Mouse (Mus musculus) ES-E14 (cell line): Measurements from ENCODE around the gene Mblac2. TPM values are rescaled to one million over a fixed set of nuclear protein-coding genes. Genes with fewer than 3 reads are reported as not detected.

Source experiments
- DNase-seq: peaks from one replicate; pipeline ENCODE4 v3.0.0-alpha.2; 2013; ENCODE audit warnings: low read depth, low spot score
- H3K27ac ChIP-seq: 2 replicates; pipeline ENCODE4 v1.5.1; 2012; ENCODE audit warnings: low read depth, mild to moderate bottlenecking, low read length, moderate library complexity, mixed read lengths; ENCODE audit not compliant: poor library complexity, insufficient read depth, severe bottlenecking
- H3K36me3 ChIP-seq: 2 replicates; pipeline ENCODE4 v1.6.1; 2012; ENCODE audit warnings: mild to moderate bottlenecking, low read length, moderate library complexity, mixed read lengths; ENCODE audit not compliant: control insufficient read depth, poor library complexity, insufficient read depth, severe bottlenecking
- H3K4me1 ChIP-seq, 2 experiments: fragments of 150-350 bp in 1 of 2; sonication (generic) in 1 of 2; 2 replicates each; pipeline ENCODE4 v1.6.1; 2012; ENCODE audit warnings: low read length in 2 of 2, mild to moderate bottlenecking in 1 of 2, mixed read lengths in 1 of 2; ENCODE audit not compliant: control insufficient read depth in 2 of 2, insufficient read depth in 2 of 2, poor library complexity in 1 of 2
- H3K4me3 ChIP-seq, 2 experiments: fragments of 150-350 bp in 1 of 2; sonication (generic) in 1 of 2; 2 replicates each; pipeline ENCODE4 v1.5.1; 2012; ENCODE audit warnings: low read length in 2 of 2, low read depth in 1 of 2, mild to moderate bottlenecking in 1 of 2, mixed read lengths in 1 of 2; ENCODE audit not compliant: insufficient read depth in 1 of 2, poor library complexity in 1 of 2, severe bottlenecking in 1 of 2
- H3K9ac ChIP-seq: 2 replicates; pipeline ENCODE4 v1.6.1; 2012; ENCODE audit warnings: low read depth, mild to moderate bottlenecking, low read length, mixed read lengths; ENCODE audit not compliant: poor library complexity, insufficient read depth, severe bottlenecking
- H3K9me3 ChIP-seq: fragments of 150-350 bp; sonication (generic); 2 replicates; pipeline ENCODE4 v1.6.1; 2012; ENCODE audit warnings: low read depth, mild to moderate bottlenecking, low read length; ENCODE audit not compliant: control insufficient read depth, insufficient read depth
- CHD2 ChIP-seq: IDR thresholded peaks from 2 replicates; pipeline ENCODE4 v1.6.1; 2014; ENCODE audit warnings: mild to moderate bottlenecking, low read depth, low read length, inconsistent platforms
- HCFC1 ChIP-seq: IDR thresholded peaks from 2 replicates; pipeline ENCODE4 v1.6.1; 2012; ENCODE audit warnings: low read length, inconsistent platforms, borderline replicate concordance; ENCODE audit not compliant: insufficient read depth
- MAFK ChIP-seq: IDR thresholded peaks from 2 replicates; pipeline ENCODE4 v1.6.1; 2014; ENCODE audit warnings: mild to moderate bottlenecking, low read depth, low read length, inconsistent platforms; ENCODE audit not compliant: insufficient read depth
- ZC3H11A ChIP-seq: IDR thresholded peaks from 2 replicates; pipeline ENCODE4 v1.6.1; 2012; ENCODE audit warnings: low read depth, mild to moderate bottlenecking, inconsistent platforms, low read length, borderline replicate concordance
- ZNF384 ChIP-seq: IDR thresholded peaks from 2 replicates; pipeline ENCODE4 v1.6.1; 2012; ENCODE audit warnings: low read depth, low read length, inconsistent platforms
- in situ Hi-C, 2 experiments: fragments of 600-800 bp; cut with MboI; formaldehyde crosslinking; loops; one replicate each; pipeline ENCODE4 v1.15.1; 2025; ENCODE audit warnings: low sequenced_read_pairs in 2 of 2, inconsistent platforms in 1 of 2; ENCODE audit not compliant: unreplicated experiment in 2 of 2
- total RNA-seq: library from RNA; depleted of rRNA; stranded (reverse); fragments of 300-350 nt; gene quantifications from 2 replicates; pipeline ENCODE4 v1.2.3, GENCODE M21; 2012

The Mblac2 gene
- total RNA-seq, 1 experiment = 1.3 TPM

GRCm38 (mm10) chr13:81757058-81757660 is 46.0 kb downstream of the Mblac2 start:
- H3K27ac ChIP-seq = no peak overlapping the region

GRCm38 (mm10) chr13:81760379-81760778 is 49.2 kb downstream of the Mblac2 start:
- Histone ChIP-seq H3K36me3 (no peaks in the 10 kb centered on the region), H3K9ac (no peak overlapping the region), H3K9me3 (no peaks in the 10 kb centered on the region), H3K4me1 (no peaks in the 10 kb centered on the region), H3K4me3 (no peak overlapping the region), H3K27ac (no peak overlapping the region)
- TF ChIP-seq ZC3H11A = peak; percentile 59; the same call in 1 of the 2 replicates
- TF ChIP-seq CHD2 = no peak
- in situ Hi-C loops = loop anchor here (5.0 to 10.0 kb wide), 2 partner anchors 318 to 326 kb away; no protein-coding TSS in a partner anchor
- peak; percentile 49 for DNase-seq

More at GRCm38 (mm10) chr13:81757058-81757660, 46.0 kb downstream of the Mblac2 start:
- no peaks in the 10 kb centered on the region for H3K9me3 ChIP-seq
- H3K4me3 ChIP-seq = no peak overlapping the region
- in situ Hi-C loops = no loop called here
- no peak for DNase-seq
- no peaks in the 10 kb centered on the region for H3K4me1 ChIP-seq
- H3K36me3 ChIP-seq = no peaks in the 10 kb centered on the region
- H3K9ac ChIP-seq = no peak overlapping the region
- TF ChIP-seq HCFC1 = no peak
- TF ChIP-seq ZNF384 = no peak
- no peak for TF ChIP-seq MAFK
- TF ChIP-seq CHD2 = no peak
- TF ChIP-seq ZC3H11A = no peak

GRCm38 (mm10) chr13:81761566-81762186 is 50.5 kb downstream of the Mblac2 start:
- Histone ChIP-seq H3K9ac (no peak overlapping the region), H3K4me3 (no peak overlapping the region), H3K27ac (no peak overlapping the region), H3K4me1 (no peaks in the 10 kb centered on the region), H3K36me3 (no peaks in the 10 kb centered on the region), H3K9me3 (no peaks in the 10 kb centered on the region)
- TF ChIP-seq CHD2 = no peak
- no peak for TF ChIP-seq ZNF384
- peak; percentile 40; the same call in 1 of the 2 replicates for TF ChIP-seq ZC3H11A
- DNase-seq = peak; percentile 48
- in situ Hi-C loops = loop anchor here (5.0 to 10.0 kb wide), 2 partner anchors 319 to 327 kb away; no protein-coding TSS in a partner anchor

GRCm38 (mm10) chr13:81764173-81764572 is 53.0 kb downstream of the Mblac2 start:
- in situ Hi-C loops = loop anchor here (5.0 to 10.0 kb wide), 2 partner anchors 322 to 329 kb away; no protein-coding TSS in a partner anchor
- no peak for TF ChIP-seq ZC3H11A
- no peak for TF ChIP-seq MAFK
- no peak for TF ChIP-seq HCFC1
- no peak for TF ChIP-seq ZNF384
- no peak for TF ChIP-seq CHD2

More at GRCm38 (mm10) chr13:81764173-81764572, 53.0 kb downstream of the Mblac2 start:
- H3K9ac ChIP-seq = no peak overlapping the region
- no peaks in the 10 kb centered on the region for H3K36me3 ChIP-seq
- H3K4me1 ChIP-seq = no peaks in the 10 kb centered on the region
- no peak overlapping the region for H3K4me3 ChIP-seq
- no peak for DNase-seq
- H3K27ac ChIP-seq = no peak overlapping the region
- no peaks in the 10 kb centered on the region for H3K9me3 ChIP-seq
